Comparison of ENCODE assay signal across 17 mouse cellular contexts in genomic region chr19:6542367-6543034, GRCm38 (mm10). TPM values are rescaled to one million over a fixed set of nuclear protein-coding genes. Genes with fewer than 3 reads are reported as not detected.
DNase-seq lines count a peak whose midpoint lies in the region; ATAC-seq and TF ChIP-seq lines count a peak whose summit lies in the region.
"Had no signal": no experiment of that assay in that cellular context is flagged by ENCODE, and none has a peak within 500 bp of the region (broad histone marks: within the 10 kb centered on the region; RNA-seq: fewer than 3 reads in every experiment).

Slc22a12 (minus strand) TSS chr19:6543032.

- no peak for ATAC-seq in forebrain, embryonic 12.5 days (ENCODE audit: low FRiP score)
- ATAC-seq in forebrain, embryonic 14.5 days = no peak
- no peak for ATAC-seq in kidney, embryonic 14.5 days (ENCODE audit: low FRiP score, low TSS enrichment)
- ATAC-seq in monocyte, adult 5-6 weeks (replicated peaks; ENCODE audit: insufficient number of reproducible peaks, low FRiP score, low TSS enrichment, poor library complexity, severe bottlenecking) = no peak

- no peaks in the 10 kb centered on the region for H3K36me3 ChIP-seq in forebrain, embryonic 12.5 days (replicated peaks)
- H3K36me3 ChIP-seq in forebrain, embryonic 14.5 days (ENCODE audit: control insufficient read depth, insufficient read depth, low read length) = no peaks in the 10 kb centered on the region
- no peaks in the 10 kb centered on the region for H3K36me3 ChIP-seq in kidney, embryonic 14.5 days (ENCODE audit: control insufficient read depth, insufficient read depth, low read length)
- H3K36me3 ChIP-seq: heart, embryonic 13.5 days; lung, embryonic 15.5 days had no signal

- DNase-seq in forebrain, embryonic 14.5 days (ENCODE audit: low spot score) = no peak
- no peak for DNase-seq in kidney, adult 18-20 months
- peak; percentile 33 for DNase-seq in 416B (ENCODE audit: low read depth)
- peak; percentile 22 to 25 for DNase-seq in cerebellum, adult 2 months
- DNase-seq in spleen, postnatal 36 days (ENCODE audit: low spot score in 2 of 2) = no peak
- DNase-seq: embryo, embryonic 11 days; gastrocnemius, postnatal 36 days; right cerebral cortex, postnatal 14 days; thymus, postnatal 14 days had no signal

- no peaks in the 10 kb centered on the region for H3K9me3 ChIP-seq in forebrain, embryonic 12.5 days
- H3K9me3 ChIP-seq in forebrain, embryonic 14.5 days (replicated peaks; ENCODE audit: control insufficient read depth, low read length) = no peaks in the 10 kb centered on the region
- H3K9me3 ChIP-seq in kidney, embryonic 14.5 days (ENCODE audit: control insufficient read depth, low read length) = 0 out of 2 replicates have a peak, but pooled peaks cover 3% of the 10 kb centered on the region
- H3K9me3 ChIP-seq: heart, embryonic 13.5 days; lung, embryonic 15.5 days had no signal

- H3K27me3 ChIP-seq in forebrain, embryonic 12.5 days = 0 out of 2 replicates have a peak, but pooled peaks cover 4% of the 10 kb centered on the region
- H3K27me3 ChIP-seq in forebrain, embryonic 14.5 days (replicated peaks; ENCODE audit: control insufficient read depth, insufficient read depth, low read length) = no peaks in the 10 kb centered on the region
- no peaks in the 10 kb centered on the region for H3K27me3 ChIP-seq in kidney, embryonic 14.5 days (ENCODE audit: control insufficient read depth, insufficient read depth, low read length)
- H3K27me3 ChIP-seq in cerebellum, adult 2 months (ENCODE audit: control insufficient read depth, insufficient read depth, low read length) = no peaks in the 10 kb centered on the region
- H3K27me3 ChIP-seq: lung, embryonic 15.5 days had no signal

- H3K4me2 ChIP-seq in forebrain, embryonic 12.5 days = no peak within 1 kb of the TSS
- H3K4me2 ChIP-seq in forebrain, embryonic 14.5 days (ENCODE audit: low read length) = no peak within 1 kb of the TSS
- H3K4me2 ChIP-seq in kidney, embryonic 14.5 days (replicated peaks; ENCODE audit: low read depth, low read length) = no peak within 1 kb of the TSS
- H3K4me2 ChIP-seq: heart, embryonic 13.5 days; lung, embryonic 15.5 days had no signal

- TF ChIP-seq POLR2A in cerebellum, adult 2 months (IDR thresholded peaks at IDR 0.05; ENCODE audit: borderline replicate concordance, insufficient read depth, low read length) = no peak

- H3K9ac ChIP-seq in forebrain, embryonic 12.5 days = 0 out of 2 replicates have a peak within 1 kb of the TSS, but pooled peaks have one; percentile 12
- no peak within 1 kb of the TSS for H3K9ac ChIP-seq in forebrain, embryonic 14.5 days (ENCODE audit: low read length)
- no peak within 1 kb of the TSS; the same call in 1 of the 2 replicates for H3K9ac ChIP-seq in kidney, embryonic 14.5 days (ENCODE audit: low read depth, low read length)
- H3K9ac ChIP-seq: heart, embryonic 13.5 days; lung, embryonic 15.5 days had no signal

- H3K4me1 ChIP-seq in forebrain, embryonic 12.5 days = peaks cover 7% of the 10 kb centered on the region
- no peaks in the 10 kb centered on the region for H3K4me1 ChIP-seq in forebrain, embryonic 14.5 days (ENCODE audit: control insufficient read depth, insufficient read depth, low read length)
- H3K4me1 ChIP-seq in kidney, embryonic 14.5 days (ENCODE audit: control insufficient read depth, insufficient read depth, low read length) = no peaks in the 10 kb centered on the region
- H3K4me1 ChIP-seq in cerebellum, adult 2 months (ENCODE audit: control insufficient read depth, insufficient read depth, low read length) = peaks cover 77% of the 10 kb centered on the region
- H3K4me1 ChIP-seq: heart, embryonic 13.5 days; lung, embryonic 15.5 days had no signal

- no peak within 1 kb of the TSS for H3K4me3 ChIP-seq in forebrain, embryonic 12.5 days (replicated peaks)
- no peak within 1 kb of the TSS for H3K4me3 ChIP-seq in forebrain, embryonic 14.5 days (ENCODE audit: low read depth, low read length)
- no peak within 1 kb of the TSS for H3K4me3 ChIP-seq in kidney, embryonic 14.5 days (ENCODE audit: low read length)
- H3K4me3 ChIP-seq in cerebellum, adult 2 months (replicated peaks; ENCODE audit: insufficient read depth, low read depth, low read length) = no peak within 1 kb of the TSS
- H3K4me3 ChIP-seq: heart, embryonic 13.5 days; lung, embryonic 15.5 days; myocyte had no signal

- WGBS in forebrain, embryonic 12.5 days = 90% methylated on average over 16 of the region's 16 CpGs
- WGBS in forebrain, embryonic 14.5 days = 93% methylated on average over 16 of the region's 16 CpGs
- 81% methylated on average over 16 of the region's 16 CpGs for WGBS in kidney, embryonic 14.5 days
- WGBS in cerebellum, adult 2 months = 80% methylated on average over 16 of the region's 16 CpGs

- no peak for TF ChIP-seq CTCF in cerebellum, adult 2 months (IDR thresholded peaks at IDR 0.05; ENCODE audit: borderline replicate concordance, insufficient read depth, low read depth, low read length)

- H3K27ac ChIP-seq in forebrain, embryonic 12.5 days = no peak within 1 kb of the TSS
- H3K27ac ChIP-seq in forebrain, embryonic 14.5 days (ENCODE audit: low read depth, low read length) = no peak within 1 kb of the TSS
- H3K27ac ChIP-seq in kidney, embryonic 14.5 days (ENCODE audit: low read depth, low read length) = peak within 1 kb of the TSS; percentile 59; the same call in 1 of the 2 replicates
- no peak within 1 kb of the TSS for H3K27ac ChIP-seq in cerebellum, adult 2 months (ENCODE audit: insufficient read depth, low read length)
- H3K27ac ChIP-seq: heart, embryonic 13.5 days; lung, embryonic 15.5 days had no signal

RNA-seq across cellular contexts. Expression of gene Slc22a12, which starts in this region (rescaled TPM):
- polyA plus RNA-seq in forebrain, embryonic 12.5 days (2016; fragmentation: Nextera tagmentation; extraction: Ambion mirVana) = not detected in 2 replicates
- not detected in 2 replicates for polyA plus RNA-seq in forebrain, embryonic 14.5 days (2014; fragmentation: Nextera tagmentation; extraction: Ambion mirVana)
- polyA plus RNA-seq in kidney, embryonic 14.5 days (2014; fragmentation: Nextera tagmentation; extraction: Ambion mirVana) = 1.8 and 2.5 TPM in 2 replicates
- 0.15 and 0.24 TPM in 2 replicates for polyA plus RNA-seq in cerebellum, adult 2 months (2012; rRNA removed)
- total RNA-seq in monocyte, adult 5-6 weeks (2017) = not detected in 3 replicates
- total RNA-seq: gastrocnemius, postnatal 36 days; liver, adult 2 months; megakaryocyte progenitor cell, adult 5-6 weeks had no signal
- polyA plus RNA-seq: heart, embryonic 13.5 days; liver, adult 2 months; myocyte had no signal

Comparison
In these comparisons a context has a peak if more than half of its experiments do, and no peak if none do; other contexts are left out.
1. Peak in DNase-seq in cerebellum, adult 2 months; RNA of the gene not detected or under 1 TPM.